Mouse (Mus musculus) cortical plate, adult 2 months (tissue): ENCODE results near the gene Slc6a11.

ENCODE experiments used
- CTCF ChIP-seq: fragments of 200-500 bp; IDR thresholded peaks from 2 replicates; pipeline ENCODE4 v1.5.1; 2011; ENCODE audit warnings: mild to moderate bottlenecking, control low read depth, low read length; ENCODE audit not compliant: insufficient read depth; ENCODE audit errors: extremely low read depth
- POLR2A ChIP-seq: fragments of 200-500 bp; IDR thresholded peaks from 2 replicates; pipeline ENCODE4 v1.6.1; 2011; ENCODE audit warnings: mild to moderate bottlenecking, low read length, control low read depth; ENCODE audit not compliant: insufficient read depth; ENCODE audit errors: extremely low read depth

- no peak for TF ChIP-seq POLR2A
- TF ChIP-seq CTCF = no peak
Observed at GRCm38 (mm10) chr6:114267979-114268378, 136.9 kb downstream of the Slc6a11 start.
